Mouse (Mus musculus) olfactory bulb, adult 2 months (tissue): Measurements from ENCODE around the gene Ltbp4. TPM values are rescaled to one million over a fixed set of nuclear protein-coding genes. Genes with fewer than 3 reads are reported as not detected.

Experiments
- H3K27ac ChIP-seq: fragments of 200-500 bp; 2 replicates; pipeline ENCODE4 v1.5.1; 2012; ENCODE audit warnings: low read depth, low read length; ENCODE audit not compliant: insufficient read depth
- H3K4me1 ChIP-seq: fragments of 200-500 bp; 2 replicates; pipeline ENCODE4 v1.6.1; 2012; ENCODE audit warnings: low read length; ENCODE audit not compliant: control insufficient read depth, insufficient read depth
- H3K4me3 ChIP-seq: fragments of 200-500 bp; 2 replicates; pipeline ENCODE4 v1.5.1; 2012; ENCODE audit warnings: mild to moderate bottlenecking, low read depth, low read length, moderate library complexity; ENCODE audit not compliant: insufficient read depth
- CTCF ChIP-seq: fragments of 200-500 bp; IDR thresholded peaks from 2 replicates; pipeline ENCODE4 v1.5.1; 2012; ENCODE audit warnings: low read depth, mild to moderate bottlenecking, low read length, moderate library complexity; ENCODE audit not compliant: insufficient read depth
- POLR2A ChIP-seq: fragments of 200-500 bp; IDR thresholded peaks from 2 replicates; pipeline ENCODE4 v1.6.1; 2012; ENCODE audit warnings: mild to moderate bottlenecking, low read depth, low read length, moderate library complexity; ENCODE audit not compliant: insufficient read depth
- WGBS: fragments of 180-500 bp; shearing (Covaris S2); methylation state at CpG from one replicate; pipeline ENCODE4 v1.1.7; 2018; 5-methylcytosine and 5-hydroxymethylcytosine counted together
- polyA plus RNA-seq: library from polyadenylated mRNA; stranded (reverse); fragments of >200 nt; gene quantifications from 2 replicates; pipeline ENCODE4 v1.2.4, GENCODE M21; 2012; ENCODE audit warnings: low replicate concordance; ENCODE audit not compliant: missing spikeins, insufficient read depth, insufficient read length

Ltbp4 gene
- polyA plus RNA-seq, 1 experiment: not detected

DNA sequence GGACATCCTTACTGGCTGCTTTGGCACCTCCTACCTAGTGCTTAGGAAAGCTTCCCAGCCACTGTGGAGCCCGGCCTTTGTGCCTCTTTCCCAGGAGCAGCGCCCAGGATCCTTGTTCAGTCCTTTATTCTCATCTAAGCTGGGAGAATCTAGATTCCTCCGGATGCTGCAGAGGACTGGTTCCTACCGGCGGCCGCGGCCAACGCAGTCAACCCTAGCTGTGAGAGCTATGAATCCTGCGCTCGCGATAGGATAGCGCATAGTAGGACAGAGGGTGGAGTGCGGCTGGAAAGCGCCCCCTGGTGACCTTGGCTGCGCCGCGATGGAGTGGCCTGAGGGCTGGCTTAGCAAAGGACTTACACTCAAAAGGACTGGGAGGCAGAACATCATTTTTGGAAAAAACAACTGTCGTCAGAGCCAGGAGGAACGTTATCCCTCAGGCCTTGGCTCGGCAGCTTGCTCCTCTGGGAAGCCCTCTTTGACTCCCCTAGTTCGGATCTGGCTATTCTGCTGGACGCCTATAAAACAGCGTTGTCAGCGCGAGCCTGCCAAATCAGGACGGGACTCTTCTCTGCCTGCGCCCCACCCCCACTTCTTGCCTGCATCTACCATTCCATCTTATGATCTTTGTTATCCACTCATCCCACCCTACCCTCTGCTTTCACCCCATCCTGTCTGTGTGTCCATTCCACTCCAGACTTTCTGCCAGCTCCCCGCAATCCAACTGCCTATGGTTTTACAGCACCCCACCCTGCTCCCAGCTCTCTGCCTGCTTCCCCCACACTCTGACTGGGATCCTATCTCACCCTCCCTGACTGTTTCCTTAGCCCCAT, 52.4 kb downstream of the Ltbp4 start:
- TF ChIP-seq CTCF (no peak), POLR2A (no peak)
- 2% methylated on average over 28 of the region's 28 CpGs for WGBS
- H3K4me1 ChIP-seq: peaks cover 9% of the 10 kb centered on the region; the same call in 1 of the 2 replicates
- no peak overlapping the region for H3K4me3 ChIP-seq
- H3K27ac ChIP-seq: no peak overlapping the region

- 55% methylated on average over 4 of the region's 4 CpGs for WGBS
- Histone ChIP-seq H3K27ac (no peak overlapping the region), H3K4me1 (peaks cover 9% of the 10 kb centered on the region; the same call in 1 of the 2 replicates), H3K4me3 (no peak overlapping the region)
- TF ChIP-seq CTCF (no peak), POLR2A (no peak)
Observed at GRCm38 (mm10) chr7:27282225-27282624, 55.3 kb downstream of the Ltbp4 start.

- TF ChIP-seq CTCF (no peak), POLR2A (no peak)
- H3K4me1 ChIP-seq: peaks cover 9% of the 10 kb centered on the region; the same call in 1 of the 2 replicates
- H3K4me3 ChIP-seq: no peak overlapping the region
- H3K27ac ChIP-seq: no peak overlapping the region
- WGBS: 62% methylated on average over 13 of the region's 13 CpGs
Observed at GRCm38 (mm10) chr7:27281717-27282116, 55.8 kb downstream of the Ltbp4 start.

GRCm38 (mm10) chr7:27277191-27277590, 60.3 kb downstream of the Ltbp4 start:
- Histone ChIP-seq H3K4me3 (no peak overlapping the region), H3K4me1 (no peaks in the 10 kb centered on the region), H3K27ac (no peak overlapping the region)
- TF ChIP-seq CTCF (no peak), POLR2A (no peak)
- WGBS: 92% methylated on average over 3 of the region's 3 CpGs

- Histone ChIP-seq H3K4me3 (no peak overlapping the region), H3K4me1 (no peaks in the 10 kb centered on the region), H3K27ac (no peak overlapping the region)
- TF ChIP-seq POLR2A: no peak
- TF ChIP-seq CTCF: no peak
- WGBS: 70% methylated on average over 7 of the region's 7 CpGs
Observed at GRCm38 (mm10) chr7:27276021-27276420, 61.5 kb downstream of the Ltbp4 start.

GRCm38 (mm10) chr7:27274916-27275315, 62.6 kb downstream of the Ltbp4 start:
- no peak overlapping the region for H3K27ac ChIP-seq
- 92% methylated on average over 4 of the region's 4 CpGs for WGBS
- H3K4me3 ChIP-seq: no peak overlapping the region
- no peak for TF ChIP-seq CTCF
- TF ChIP-seq POLR2A: no peak
- no peaks in the 10 kb centered on the region for H3K4me1 ChIP-seq

DNA sequence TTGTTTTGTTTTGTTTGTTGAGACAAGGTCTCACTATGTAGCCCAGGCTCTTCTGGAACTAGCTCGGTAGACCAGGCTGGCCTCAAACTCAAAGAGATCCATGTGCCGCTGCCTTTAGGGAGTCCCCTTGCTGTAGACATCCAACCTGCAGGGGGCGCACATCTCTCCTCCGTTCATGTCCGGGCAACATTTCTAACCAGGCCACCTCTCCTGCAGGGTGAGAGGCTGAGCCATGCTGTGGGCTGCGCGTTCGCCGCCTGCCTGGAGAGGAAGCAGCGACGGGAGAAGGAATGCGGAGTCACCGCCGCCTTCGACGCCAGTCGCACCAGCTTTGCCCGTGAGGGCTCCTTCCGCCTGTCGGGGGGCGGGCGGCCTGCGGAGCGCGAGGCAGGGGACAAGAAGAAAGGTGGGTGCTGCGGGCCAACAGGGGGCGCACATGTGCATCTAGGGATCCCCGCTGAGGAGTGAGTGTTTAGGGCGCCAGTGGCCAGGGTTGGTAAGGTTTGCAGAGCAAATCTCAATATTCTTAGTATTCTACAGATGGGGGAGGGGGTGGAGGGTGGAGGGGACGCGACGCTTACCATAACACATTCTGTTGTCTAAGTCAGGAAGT, 63.6 kb downstream of the Ltbp4 start:
- Histone ChIP-seq H3K4me3 (no peak overlapping the region), H3K4me1 (no peaks in the 10 kb centered on the region), H3K27ac (no peak overlapping the region)
- TF ChIP-seq CTCF: peak; percentile 30; the same call in 1 of the 2 replicates
- no peak for TF ChIP-seq POLR2A
- WGBS: 65% methylated on average over 32 of the region's 32 CpGs

DNA sequence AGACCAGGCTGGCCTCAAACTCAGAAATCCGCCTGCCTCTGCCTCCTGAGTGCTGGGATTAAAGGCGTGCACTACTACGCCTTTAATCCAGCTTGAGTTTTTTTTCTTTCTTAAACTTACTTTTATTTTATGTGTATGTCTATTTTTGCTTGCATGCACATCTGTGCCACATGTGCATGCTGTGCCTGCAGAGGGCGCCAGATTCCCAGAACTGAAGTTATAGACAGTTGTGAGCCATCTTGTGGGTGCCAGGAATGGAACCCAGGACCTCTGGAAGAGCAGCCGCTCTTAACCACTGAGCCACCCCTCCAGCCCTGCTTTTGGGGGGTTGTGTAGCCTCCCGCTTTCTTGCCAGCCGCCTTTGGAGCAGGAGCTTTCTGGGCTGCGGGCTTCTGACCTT, 66.1 kb downstream of the Ltbp4 start:
- TF ChIP-seq POLR2A (no peak), CTCF (no peak)
- no peak overlapping the region for H3K4me3 ChIP-seq
- peaks cover 7% of the 10 kb centered on the region for H3K4me1 ChIP-seq
- WGBS: 88% methylated on average over 8 of the region's 8 CpGs
- H3K27ac ChIP-seq: no peak overlapping the region

- Histone ChIP-seq H3K4me1 (peaks cover 22% of the 10 kb centered on the region), H3K4me3 (no peak overlapping the region), H3K27ac (peak overlapping the region; percentile 65; the same call in 1 of the 2 replicates)
- 43% methylated on average over 20 of the region's 20 CpGs for WGBS
- TF ChIP-seq CTCF (no peak), POLR2A (no peak)
Observed at GRCm38 (mm10) chr7:27266515-27267128, 70.9 kb downstream of the Ltbp4 start.
